Mouse (Mus musculus): ENCODE data around the gene Oma1. TPM values are rescaled to one million over a fixed set of nuclear protein-coding genes. Genes with fewer than 3 reads are reported as not detected.

Gene Oma1
- polyA plus RNA-seq, 1 experiment: 6.8 TPM

- DNase-seq (ENCODE audit: extremely low spot score in 1 of 2, low spot score in 1 of 2): no peak
These were observed 39.3 kb downstream of the Oma1 start for GRCm38 (mm10) chr4:103352926-103353325.

- peak in 1 of 2 experiments; percentile 33 for DNase-seq (ENCODE audit: extremely low spot score in 1 of 2, low spot score in 1 of 2)
These were observed 43.8 kb downstream of the Oma1 start for GRCm38 (mm10) chr4:103357457-103357856.

GRCm38 (mm10) chr4:103358941-103359448 lies 45.4 kb downstream of the Oma1 start:
- no peak for DNase-seq (ENCODE audit: extremely low spot score in 1 of 2, low spot score in 1 of 2)

- DNase-seq (ENCODE audit: extremely low spot score in 1 of 2, low spot score in 1 of 2): no peak
These were observed 68.6 kb downstream of the Oma1 start for GRCm38 (mm10) chr4:103382171-103382570.

GRCm38 (mm10) chr4:103385031-103385430 lies 71.4 kb downstream of the Oma1 start:
- no peak for DNase-seq (ENCODE audit: extremely low spot score in 1 of 2, low spot score in 1 of 2)

- no peak for DNase-seq (ENCODE audit: extremely low spot score in 1 of 2, low spot score in 1 of 2)
These were observed 72.5 kb downstream of the Oma1 start for GRCm38 (mm10) chr4:103385835-103386787.

- no peak for DNase-seq (ENCODE audit: extremely low spot score in 1 of 2, low spot score in 1 of 2)
These were observed 73.7 kb downstream of the Oma1 start for GRCm38 (mm10) chr4:103387292-103387691.

- DNase-seq (ENCODE audit: extremely low spot score in 1 of 2, low spot score in 1 of 2): no peak
These were observed 75.0 kb downstream of the Oma1 start for GRCm38 (mm10) chr4:103388530-103389178.

- DNase-seq (ENCODE audit: extremely low spot score in 1 of 2, low spot score in 1 of 2): no peak
These were observed 76.0 kb downstream of the Oma1 start for GRCm38 (mm10) chr4:103389583-103389982.

- no peak for DNase-seq (ENCODE audit: extremely low spot score in 1 of 2, low spot score in 1 of 2)
These were observed 76.9 kb downstream of the Oma1 start for GRCm38 (mm10) chr4:103390499-103390898.

- DNase-seq (ENCODE audit: extremely low spot score in 1 of 2, low spot score in 1 of 2): no peak
These were observed 81.5 kb downstream of the Oma1 start for GRCm38 (mm10) chr4:103395066-103395465.

- DNase-seq (ENCODE audit: extremely low spot score in 1 of 2, low spot score in 1 of 2): no peak
These were observed 82.3 kb downstream of the Oma1 start for GRCm38 (mm10) chr4:103395905-103396304.

GRCm38 (mm10) chr4:103396876-103397275 lies 83.3 kb downstream of the Oma1 start:
- DNase-seq (ENCODE audit: extremely low spot score in 1 of 2, low spot score in 1 of 2): no peak

GRCm38 (mm10) chr4:103402581-103402980 lies 89.0 kb downstream of the Oma1 start:
- no peak for DNase-seq (ENCODE audit: extremely low spot score in 1 of 2, low spot score in 1 of 2)

GRCm38 (mm10) chr4:103405321-103405720 lies 91.7 kb downstream of the Oma1 start:
- no peak for DNase-seq (ENCODE audit: extremely low spot score in 1 of 2, low spot score in 1 of 2)

GRCm38 (mm10) chr4:103410217-103410799 lies 96.7 kb downstream of the Oma1 start:
- DNase-seq (ENCODE audit: extremely low spot score in 1 of 2, low spot score in 1 of 2): no peak

Other genes starting within 250 kb of the Oma1 start
- 30.1 and 36.0 TPM in 2 replicates for gene Mier1, start 199.4 kb upstream of the Oma1 start, polyA plus RNA-seq (2012; rRNA removed)
- gene Wdr78, start 199.3 kb upstream of the Oma1 start, polyA plus RNA-seq (2012; rRNA removed): 6.0 and 7.0 TPM in 2 replicates
- gene Slc35d1, start 98.6 kb upstream of the Oma1 start, polyA plus RNA-seq (2012; rRNA removed): 10.9 and 11.0 TPM in 2 replicates
- not detected in 2 replicates for gene 4921539E11Rik, start 22.9 kb upstream of the Oma1 start, polyA plus RNA-seq (2012; rRNA removed)